Mouse (Mus musculus): Measurements from ENCODE around the gene Rbbp6.

Gene Rbbp6

DNA sequence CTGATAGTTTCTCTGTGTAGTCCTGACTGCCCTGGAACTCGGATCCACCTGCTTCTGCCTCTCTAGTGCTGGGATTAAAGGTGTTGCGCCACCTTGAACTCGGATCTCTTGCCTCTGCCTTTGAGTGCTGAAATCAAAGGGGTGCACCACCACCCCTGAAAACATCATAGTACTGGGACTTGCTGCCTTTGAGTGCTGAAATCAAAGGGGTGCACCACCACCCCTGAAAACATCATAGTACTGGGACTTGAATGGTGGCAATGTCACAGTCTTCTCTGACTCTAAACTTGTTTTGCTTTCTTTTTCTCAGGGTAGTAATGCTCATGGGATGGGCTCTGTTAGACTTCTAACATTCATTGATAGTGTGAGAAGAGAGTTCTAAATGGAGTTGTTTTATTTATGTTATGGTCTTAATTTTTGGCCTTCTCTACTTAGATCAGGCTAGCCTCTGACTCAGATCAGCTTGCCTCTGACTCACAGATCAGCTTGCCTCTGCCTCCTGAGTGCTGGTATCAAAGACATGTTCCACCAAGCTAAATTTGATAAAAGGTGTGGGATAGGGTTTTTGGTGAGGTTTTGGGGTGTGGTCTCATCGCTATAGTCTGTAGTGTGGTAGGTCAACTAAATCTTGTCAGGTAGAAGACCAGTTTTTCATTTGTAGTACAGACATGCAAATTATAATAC lies 6.7 kb downstream of the Rbbp6 start:
- no peak for DNase-seq

DNA sequence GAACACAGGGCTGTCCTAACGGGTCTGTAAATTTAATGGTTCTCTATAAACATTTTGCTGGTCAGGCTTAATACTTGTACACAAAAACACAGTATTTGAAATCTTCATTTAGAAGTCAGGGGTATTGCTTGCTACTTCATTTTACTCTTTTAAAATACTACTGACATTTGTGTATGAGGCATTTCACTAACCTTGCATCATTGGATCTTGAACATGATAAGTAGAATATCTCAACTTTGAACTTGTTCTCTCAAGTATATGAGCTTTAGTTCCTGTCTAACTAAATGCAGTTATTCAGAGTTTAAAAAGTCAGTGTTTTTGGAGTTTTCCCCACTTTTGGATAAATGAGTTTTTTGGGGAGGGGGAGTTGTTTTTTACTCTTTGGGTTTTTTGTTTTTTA lies 14.0 kb downstream of the Rbbp6 start:
- DNase-seq: no peak

DNA sequence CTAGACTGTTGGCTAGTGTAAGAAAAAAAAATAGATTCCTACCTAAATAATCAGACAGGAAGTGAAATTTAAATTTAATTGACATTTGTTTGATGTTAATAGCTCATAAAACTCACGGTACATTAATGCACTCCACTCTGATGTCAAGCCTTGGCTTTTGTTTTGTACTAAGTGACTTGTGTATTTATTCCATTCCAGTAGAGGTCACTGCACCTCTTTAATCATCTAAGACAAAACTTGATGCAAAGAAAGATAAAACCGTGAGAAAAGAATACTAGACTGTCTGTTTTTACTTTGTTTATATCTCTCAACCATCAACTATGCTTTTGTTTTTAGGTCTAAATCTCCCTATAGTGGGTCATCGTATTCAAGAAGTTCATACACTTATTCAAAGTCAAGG lies 32.7 kb downstream of the Rbbp6 start:
- no peak for DNase-seq

DNA sequence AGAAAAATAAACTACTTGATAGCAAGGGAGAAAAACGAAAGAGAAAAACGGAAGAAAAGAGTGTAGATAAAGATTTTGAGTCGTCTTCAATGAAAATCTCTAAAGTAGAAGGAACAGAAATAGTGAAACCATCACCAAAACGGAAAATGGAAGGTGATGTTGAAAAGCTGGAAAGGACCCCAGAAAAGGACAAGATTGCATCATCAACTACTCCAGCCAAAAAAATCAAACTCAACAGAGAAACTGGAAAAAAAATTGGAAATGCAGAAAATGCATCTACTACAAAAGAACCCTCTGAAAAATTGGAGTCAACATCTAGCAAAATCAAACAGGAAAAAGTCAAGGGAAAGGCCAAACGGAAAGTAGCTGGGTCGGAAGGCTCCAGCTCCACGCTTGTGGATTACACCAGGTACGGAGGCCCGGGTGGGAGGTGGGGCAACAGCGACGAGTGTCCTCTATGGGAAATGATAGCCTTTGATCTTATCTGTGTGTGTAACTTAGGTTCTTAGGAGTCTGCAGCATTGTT lies 34.4 kb downstream of the Rbbp6 start:
- DNase-seq: no peak

DNA sequence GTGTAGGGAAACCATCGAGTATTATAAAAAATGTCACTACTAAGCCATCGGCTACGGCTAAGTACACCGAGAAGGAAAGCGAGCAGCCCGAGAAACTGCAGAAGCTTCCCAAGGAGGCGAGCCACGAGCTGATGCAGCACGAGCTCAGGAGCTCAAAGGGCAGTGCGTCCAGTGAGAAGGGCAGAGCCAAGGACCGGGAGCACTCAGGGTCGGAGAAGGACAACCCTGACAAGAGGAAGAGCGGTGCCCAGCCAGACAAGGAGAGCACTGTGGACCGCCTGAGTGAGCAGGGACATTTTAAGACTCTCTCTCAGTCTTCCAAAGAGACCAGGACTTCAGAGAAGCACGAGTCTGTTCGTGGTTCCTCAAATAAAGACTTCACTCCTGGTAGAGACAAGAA lies 35.3 kb downstream of the Rbbp6 start:
- no peak for DNase-seq

DNA sequence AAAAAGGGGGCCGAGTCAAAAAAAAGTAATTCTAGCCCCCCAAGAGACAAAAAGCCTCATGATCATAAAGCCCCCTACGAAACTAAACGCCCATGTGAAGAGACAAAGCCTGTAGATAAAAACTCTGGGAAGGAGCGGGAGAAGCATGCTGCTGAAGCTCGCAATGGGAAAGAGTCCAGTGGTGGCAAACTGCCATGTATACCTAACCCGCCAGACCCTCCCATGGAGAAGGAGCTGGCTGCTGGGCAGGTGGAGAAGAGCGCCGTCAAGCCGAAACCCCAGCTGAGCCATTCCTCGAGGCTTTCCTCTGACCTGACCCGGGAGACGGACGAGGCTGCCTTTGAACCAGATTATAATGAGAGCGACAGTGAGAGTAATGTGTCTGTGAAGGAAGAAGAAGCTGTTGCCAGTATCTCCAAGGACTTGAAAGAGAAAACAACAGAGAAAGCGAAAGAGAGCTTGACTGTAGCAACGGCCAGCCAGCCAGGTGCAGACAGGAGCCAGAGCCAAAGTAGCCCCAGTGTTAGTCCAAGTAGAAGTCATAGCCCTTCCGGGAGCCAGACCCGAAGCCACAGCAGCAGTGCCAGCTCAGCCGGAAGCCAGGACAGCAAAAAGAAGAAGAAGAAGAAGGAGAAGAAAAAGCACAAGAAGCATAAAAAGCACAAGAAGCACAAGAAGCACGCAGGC lies 36.0 kb downstream of the Rbbp6 start:
- DNase-seq: no peak

DNA sequence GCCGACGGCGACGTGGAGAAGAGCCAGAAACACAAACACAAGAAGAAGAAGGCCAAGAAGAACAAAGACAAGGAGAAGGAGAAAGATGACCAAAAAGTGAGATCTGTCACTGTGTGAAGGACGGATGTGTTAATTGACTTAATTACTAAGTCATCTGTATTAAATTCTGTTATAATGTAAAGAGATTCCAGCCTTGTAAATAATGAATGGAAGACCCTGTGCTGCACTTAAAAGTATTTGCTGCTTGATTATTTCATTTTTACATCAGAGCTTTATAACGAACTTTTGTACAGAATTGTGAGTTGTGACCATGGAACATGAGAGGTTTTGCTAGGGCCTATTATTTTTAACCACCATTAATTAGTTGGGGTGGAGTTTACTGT lies 36.5 kb downstream of the Rbbp6 start:
- peak; percentile 86 for DNase-seq

DNA sequence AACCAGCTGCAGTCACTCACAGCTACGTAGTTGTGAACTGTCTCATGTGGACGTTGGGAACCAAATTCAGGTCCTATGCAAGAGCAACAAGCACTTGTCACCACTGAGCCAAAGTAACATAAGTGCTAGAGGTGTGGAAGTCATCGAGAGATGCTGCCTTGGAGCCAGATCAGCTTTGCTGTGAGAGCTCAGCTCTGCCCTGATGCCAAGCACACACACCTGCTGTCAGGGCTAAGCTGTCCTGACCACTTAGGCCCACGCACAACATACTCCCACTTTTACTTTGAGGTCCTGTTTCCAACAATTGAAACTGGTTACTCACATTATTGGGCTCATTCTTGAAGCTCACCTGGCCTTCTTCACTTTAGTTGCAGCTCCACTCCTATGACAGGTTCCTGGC lies 37.7 kb downstream of the Rbbp6 start:
- no peak for DNase-seq

DNA sequence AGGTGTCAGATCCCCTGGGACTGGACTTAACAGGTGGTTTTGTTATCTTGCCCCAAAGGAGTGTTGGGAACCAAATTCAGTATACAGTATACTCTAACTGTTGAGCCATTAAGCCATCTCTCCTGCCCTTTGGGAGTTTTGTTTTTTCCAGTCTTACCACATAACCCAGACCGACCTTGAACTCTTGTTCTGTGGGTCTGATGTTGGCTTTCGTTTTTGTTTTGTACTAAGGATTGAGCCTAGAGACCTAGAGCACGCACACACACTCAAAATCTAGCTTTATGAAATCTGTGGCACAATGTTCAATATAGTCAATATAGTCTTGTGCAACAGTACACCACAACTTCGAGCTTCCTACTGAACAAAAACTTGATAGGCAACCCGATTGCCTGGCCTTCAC lies 39.0 kb downstream of the Rbbp6 start:
- DNase-seq: no peak

DNA sequence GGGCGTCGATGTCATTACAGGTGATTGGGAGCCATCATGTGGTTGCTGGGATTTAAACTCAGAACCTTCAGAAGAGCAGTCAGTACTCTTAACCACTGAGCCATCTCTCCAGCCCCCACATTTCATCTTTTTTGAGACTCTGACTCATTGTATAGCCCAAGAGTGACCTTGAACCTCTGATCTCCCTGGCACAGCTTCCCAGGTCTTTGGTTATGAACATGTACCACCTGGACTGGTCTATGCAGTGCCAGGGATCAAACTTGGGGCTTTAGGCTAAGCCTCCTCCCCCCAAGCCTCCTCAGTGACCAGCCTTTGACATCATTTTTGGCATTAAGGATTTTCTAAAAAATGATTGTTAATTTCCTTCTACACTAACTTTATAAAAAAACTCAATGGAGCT lies 40.8 kb downstream of the Rbbp6 start:
- no peak for DNase-seq

DNA sequence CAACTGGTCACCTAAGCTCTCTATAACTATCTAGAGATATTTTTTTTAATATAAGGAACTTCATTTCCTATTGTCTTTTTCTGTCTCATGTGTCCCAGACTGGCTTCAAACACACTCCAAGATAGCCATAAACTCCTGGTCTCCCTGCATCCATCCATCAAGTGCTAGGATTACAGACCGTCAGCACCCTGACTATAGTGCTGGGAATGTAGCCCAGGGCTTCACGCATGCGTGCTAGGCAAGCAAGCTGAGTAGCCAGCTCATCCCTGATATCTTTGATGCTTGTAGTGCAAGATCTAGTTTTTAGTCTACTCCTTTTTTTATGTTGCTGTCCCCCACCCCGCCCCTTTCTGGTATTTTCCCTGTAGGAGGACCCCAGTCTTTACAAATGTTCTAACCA lies 42.3 kb downstream of the Rbbp6 start:
- no peak for DNase-seq

DNA sequence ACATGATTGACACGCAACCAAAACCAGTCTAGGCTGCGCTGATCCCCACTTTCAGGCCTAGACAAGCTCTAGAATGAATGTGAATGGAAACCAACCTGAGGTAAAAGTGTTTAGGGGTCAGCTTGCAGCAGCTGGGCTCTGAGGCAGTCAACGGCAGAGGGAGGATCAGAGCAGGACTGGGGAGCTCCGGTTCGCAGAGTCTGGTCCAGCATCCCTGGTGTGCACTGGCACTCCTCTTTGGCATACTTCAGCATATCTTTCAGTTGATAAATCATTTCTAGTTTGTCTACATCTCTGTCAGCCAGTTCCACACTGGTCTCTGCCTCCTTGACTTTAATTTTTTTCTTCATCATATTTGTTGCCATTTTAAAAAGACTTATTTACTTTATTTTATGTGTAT lies 48.0 kb downstream of the Rbbp6 start:
- no peak for DNase-seq

DNA sequence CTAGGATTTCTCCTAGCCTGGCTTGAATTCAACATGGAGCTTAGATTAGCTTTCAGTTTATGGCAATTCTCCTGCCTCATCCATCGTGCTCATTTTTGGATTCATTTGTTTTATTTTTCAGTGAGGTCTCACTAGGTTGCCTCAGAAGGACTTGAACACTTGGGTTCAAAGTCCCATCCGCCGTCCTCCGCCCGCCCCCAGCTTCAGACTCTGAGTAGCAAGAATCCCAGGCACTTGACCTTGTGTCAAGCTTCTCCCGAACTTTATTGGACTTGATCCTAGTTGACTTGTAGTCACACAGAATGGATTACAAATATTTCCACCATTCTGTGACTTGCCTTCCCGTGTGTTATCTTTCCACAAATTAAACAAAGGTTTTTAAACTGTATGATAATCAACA lies 49.2 kb downstream of the Rbbp6 start:
- DNase-seq: no peak

DNA sequence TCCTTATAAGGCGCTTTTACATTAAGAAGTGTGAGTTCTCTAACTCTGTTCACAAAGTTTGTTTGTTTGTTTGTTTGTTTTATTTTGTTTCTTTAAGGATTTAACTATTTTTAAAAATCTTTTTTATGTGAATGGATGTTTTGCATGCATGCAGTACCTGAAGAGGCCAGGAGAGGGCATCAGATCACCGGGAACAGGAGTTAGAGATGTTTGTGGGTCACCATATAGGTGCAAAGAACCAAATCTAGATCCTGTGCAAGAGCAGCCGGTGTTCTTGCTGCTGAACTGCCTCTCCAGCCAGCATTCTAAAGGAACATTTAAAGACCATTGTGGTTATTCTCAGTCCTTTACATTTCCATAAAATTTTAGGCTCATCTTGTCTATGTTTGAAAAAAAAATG lies 52.1 kb downstream of the Rbbp6 start:
- DNase-seq: peak; percentile 49

DNA sequence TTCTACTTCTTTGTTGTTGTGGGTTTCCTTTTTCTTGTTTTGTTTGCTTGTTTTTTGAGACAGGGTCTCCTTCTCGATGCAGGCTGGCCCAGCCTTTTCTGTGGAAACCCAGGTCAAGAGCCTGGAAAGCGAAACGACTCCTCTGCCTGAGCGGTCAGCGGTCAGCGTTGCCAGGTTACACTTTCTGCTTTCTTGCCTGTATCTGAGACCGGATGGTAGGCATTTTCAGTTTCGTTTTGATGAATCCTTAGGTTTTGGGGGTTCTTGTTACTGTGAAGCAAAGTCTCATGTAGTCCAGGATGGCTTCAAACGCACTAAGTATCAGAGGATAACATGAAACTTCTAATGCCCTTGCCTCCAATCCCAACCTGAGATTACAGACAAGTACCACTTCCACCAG lies 59.6 kb downstream of the Rbbp6 start:
- no peak for DNase-seq

DNA sequence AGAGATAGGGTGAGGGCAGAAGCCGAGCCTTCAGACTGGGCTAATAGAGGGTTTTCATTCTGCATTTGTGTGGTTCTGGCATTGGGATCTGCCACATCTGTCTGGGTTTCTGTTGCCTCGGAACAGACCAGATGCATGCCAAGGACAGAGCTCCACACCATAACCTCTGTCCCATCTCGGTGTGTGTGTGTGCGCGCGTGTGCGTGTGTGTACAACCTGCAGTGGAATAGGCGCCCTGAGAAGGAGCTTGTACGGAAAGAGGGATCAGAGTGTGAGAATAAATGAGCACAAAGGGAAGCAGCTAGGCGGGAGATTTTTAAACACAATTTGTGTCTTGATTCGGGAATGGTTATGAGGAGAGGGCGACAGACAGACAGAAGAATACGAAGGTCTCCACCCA lies 64.8 kb downstream of the Rbbp6 start:
- no peak for DNase-seq

DNA sequence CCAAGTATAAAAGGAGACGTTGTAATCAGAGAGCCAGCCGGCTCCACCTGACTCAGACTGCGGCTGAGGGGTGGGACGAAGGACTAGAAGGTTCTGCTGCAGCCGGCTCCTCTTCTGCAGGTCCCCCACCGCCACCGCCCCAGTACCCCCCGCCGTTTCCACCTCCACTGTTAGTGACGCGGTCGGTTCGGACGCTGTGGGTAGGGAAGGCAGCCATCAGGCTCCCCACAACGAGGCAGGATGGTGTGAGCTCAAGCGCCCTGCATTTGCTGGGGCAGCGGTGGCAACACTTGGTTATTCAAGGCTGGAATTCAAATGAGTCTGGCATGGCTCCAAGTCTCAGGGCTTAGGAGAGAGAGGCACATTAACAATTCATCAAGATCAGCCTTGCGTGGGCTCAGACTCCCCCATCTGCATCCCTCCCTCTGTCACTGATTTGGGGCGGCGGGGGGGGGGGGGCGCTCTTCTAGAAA lies 65.3 kb downstream of the Rbbp6 start:
- DNase-seq: peak; percentile 98

DNA sequence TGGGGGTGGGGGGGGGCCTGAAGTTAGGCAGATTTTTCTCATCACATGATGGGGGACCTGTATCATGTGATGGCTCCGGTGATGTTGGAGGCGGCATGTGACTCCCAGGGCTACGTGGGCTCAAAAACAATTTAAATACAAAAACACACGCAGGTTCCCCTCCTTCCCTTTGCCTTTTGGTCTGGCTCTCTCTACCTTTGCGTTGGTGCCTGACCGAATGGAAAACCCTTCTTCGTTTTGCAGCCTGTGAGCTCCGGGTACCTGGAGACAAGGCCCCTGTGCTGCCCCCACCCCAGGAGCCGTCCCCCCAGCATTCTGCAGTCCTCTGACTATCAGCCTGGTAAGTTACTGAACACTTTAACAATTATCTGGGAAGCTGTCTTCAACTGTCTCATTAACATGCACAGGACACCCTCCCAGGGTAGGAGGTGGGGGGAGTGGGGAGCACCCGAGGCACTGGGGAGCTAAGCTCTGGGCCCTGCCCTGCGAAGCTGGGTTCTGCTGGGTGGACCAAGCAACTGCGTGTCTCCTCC lies 65.8 kb downstream of the Rbbp6 start:
- peak; percentile 48 for DNase-seq

DNA sequence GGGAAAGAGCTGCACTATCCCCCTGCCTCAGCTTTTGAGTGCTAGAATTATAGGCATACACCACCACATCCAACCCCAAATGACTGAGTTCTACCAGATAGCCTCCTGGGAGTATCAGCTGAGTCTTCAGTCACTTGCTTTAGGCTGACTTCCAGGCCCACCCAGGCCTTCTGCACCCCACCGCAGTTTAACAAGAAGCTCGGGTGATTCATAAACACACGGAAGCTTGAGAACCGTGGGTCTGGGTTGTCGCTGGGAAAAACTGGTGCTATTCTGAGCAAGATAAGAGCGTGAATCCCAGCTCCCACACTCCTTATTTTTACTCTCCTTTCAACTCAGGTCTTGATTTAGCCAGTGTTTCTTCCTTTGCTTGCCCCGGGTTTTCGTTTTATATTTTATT lies 69.8 kb downstream of the Rbbp6 start:
- no peak for DNase-seq

DNA sequence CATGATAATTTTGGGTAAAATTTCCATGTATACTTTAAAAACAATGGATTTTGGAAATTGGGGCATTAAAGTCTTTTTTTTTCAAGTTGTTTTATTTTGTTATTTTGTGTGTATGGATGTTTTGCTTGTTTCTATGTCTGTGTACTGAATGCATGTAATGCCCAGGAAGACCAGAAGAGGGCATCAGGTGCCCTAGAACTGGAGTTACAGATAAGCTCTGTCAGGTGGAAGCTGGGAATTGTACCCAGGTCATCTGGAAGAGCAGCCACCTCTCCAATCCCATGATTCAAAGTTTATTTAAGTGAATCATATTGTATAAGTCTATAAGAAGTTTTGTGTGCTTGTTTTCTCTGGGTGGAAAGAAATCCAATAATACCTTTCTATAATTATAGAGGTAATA lies 73.8 kb downstream of the Rbbp6 start:
- peak; percentile 41 for DNase-seq

DNA sequence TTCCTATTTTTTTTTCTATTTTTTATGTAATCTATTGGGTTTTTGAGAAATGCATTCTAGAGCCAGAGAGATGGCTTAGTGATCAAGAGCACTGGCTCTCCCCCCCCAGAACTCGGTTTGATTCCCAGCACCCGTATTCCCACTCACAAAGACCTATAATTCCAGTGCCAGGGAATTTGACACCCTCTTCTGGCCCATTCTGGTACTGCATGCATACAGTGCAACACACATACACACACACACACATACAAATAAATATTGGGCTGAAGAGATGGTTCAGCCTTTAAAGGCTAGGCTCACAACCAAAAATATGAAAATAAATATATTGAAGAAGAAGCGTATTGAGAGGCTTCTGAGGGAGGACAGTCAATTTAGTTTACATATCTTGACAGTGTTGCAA lies 79.7 kb downstream of the Rbbp6 start:
- no peak for DNase-seq

DNA sequence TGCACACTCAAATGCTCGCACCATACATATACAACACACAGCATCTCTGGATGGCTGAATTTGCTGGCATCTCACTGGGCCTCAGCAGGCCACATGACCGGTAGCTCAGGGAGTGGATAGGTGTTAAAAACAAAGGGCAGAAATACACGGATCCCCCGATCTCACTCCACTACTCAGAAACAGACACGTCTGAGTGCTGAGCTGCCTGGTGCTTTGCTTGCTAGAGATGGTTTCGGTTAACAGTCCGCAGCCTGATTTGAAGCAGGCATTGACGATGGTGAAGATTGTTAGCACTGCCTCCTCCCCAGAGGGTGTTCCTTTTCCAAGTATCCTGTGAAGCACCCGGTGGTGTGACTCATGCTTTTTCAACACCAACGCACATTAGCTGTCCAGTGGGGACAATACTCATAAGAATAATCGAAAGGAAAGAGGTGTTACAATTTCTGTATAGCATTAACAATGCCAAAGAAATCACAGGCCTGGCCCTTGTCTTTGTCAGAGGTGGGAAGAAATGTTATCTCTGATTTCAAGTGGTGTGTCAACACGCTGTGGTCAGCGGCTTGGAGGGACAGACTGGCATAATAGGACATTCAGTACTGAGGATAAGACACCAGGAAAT lies 81.1 kb downstream of the Rbbp6 start:
- DNase-seq: no peak

Measured in retina, postnatal 1 day (tissue).